Mouse (Mus musculus): ENCODE measurements at regions not wholly inside any gene's neighbourhood (a gene's known extent, or its start where the extent isn't known, plus 50 kb on each side); places are given as distances from the start of the nearest gene placed in this dataset.

DNA sequence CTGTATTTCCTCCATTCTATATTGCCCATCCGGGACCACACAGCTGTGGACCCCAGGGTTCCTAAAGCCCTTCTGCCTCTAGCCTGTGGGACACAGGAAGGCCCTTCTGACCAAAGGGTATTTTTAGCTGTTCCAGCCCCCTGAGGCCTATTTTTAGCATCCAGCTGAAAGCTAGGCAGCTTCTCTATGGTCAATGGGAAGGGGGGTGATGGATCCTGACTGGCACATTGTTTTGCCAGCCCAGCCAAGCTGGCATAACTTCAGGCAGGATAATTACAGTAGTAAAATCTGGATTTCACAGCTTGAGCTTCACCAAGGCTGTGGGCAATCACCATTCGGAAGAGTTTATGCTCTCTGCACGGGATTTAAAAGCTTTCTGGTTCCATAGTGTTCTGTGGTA lies 153.9 kb upstream of the Kcnd3 start:
- Histone ChIP-seq H3K36me3 (ENCODE audit: control insufficient read depth, insufficient read depth, low read length, poor library complexity, severe bottlenecking) (no peaks in the 10 kb centered on the region), H3K27me3 (ENCODE audit: control insufficient read depth, insufficient read depth, low read length, poor library complexity, severe bottlenecking) (no peaks in the 10 kb centered on the region)
- DNase-seq (ENCODE audit: low read depth, low spot score) = no peak

GRCm38 (mm10) chr3:105300693-105301548 lies 151.2 kb upstream of the Kcnd3 start:
- DNase-seq (ENCODE audit: low read depth, low spot score) = no peak
- no peaks in the 10 kb centered on the region for H3K27me3 ChIP-seq (ENCODE audit: control insufficient read depth, insufficient read depth, low read length, poor library complexity, severe bottlenecking)
- H3K36me3 ChIP-seq (ENCODE audit: control insufficient read depth, insufficient read depth, low read length, poor library complexity, severe bottlenecking) = no peaks in the 10 kb centered on the region

DNA sequence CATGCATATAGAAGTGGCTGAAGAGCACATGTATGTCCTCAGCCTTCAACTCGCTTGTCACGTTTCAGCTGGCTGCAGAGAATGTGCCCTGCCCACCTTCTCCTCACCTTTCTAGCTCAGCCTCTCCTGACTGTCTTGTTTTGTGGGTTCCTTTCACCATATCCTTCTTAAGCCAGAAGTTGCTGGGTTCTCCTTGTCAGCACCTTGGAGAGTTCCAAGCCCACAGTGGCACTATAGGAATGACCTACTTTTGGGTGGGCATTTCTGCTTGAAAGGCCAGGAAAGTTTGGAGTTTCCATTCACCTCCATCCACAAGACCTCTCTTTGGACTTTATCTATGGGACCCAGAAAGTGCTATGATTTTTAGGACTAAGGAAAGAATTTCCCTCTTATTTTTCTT lies 144.5 kb upstream of the Kcnd3 start:
- Histone ChIP-seq H3K36me3 (ENCODE audit: control insufficient read depth, insufficient read depth, low read length, poor library complexity, severe bottlenecking) (no peaks in the 10 kb centered on the region), H3K27me3 (ENCODE audit: control insufficient read depth, insufficient read depth, low read length, poor library complexity, severe bottlenecking) (no peaks in the 10 kb centered on the region)
- no peak for DNase-seq (ENCODE audit: low read depth, low spot score)

DNA sequence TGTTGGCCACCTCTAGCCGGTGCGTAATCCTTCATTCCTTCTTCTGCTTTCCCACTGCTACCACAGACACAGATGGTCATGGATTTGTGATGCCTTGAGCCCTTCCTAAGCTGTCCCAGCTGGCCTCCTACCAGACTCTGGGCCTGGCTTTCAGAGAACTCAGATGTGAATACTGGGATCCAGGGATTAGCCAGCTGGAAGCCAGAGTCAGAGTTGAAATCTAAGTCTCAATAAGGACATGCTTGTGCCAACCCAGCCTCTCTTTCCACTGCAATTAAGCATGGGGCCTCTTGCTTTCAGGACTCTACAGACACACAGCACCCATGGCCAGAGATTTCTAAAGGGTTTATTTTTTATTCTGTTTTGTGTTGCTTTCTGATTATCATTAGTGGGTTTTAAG lies 143.1 kb upstream of the Kcnd3 start:
- Histone ChIP-seq H3K27me3 (ENCODE audit: control insufficient read depth, insufficient read depth, low read length, poor library complexity, severe bottlenecking) (no peaks in the 10 kb centered on the region), H3K36me3 (ENCODE audit: control insufficient read depth, insufficient read depth, low read length, poor library complexity, severe bottlenecking) (no peaks in the 10 kb centered on the region)
- no peak for DNase-seq (ENCODE audit: low read depth, low spot score)

GRCm38 (mm10) chr3:105353268-105353667 lies 98.9 kb upstream of the Kcnd3 start:
- no peak for DNase-seq (ENCODE audit: low read depth, low spot score)
- no peaks in the 10 kb centered on the region; the same call in 1 of the 2 replicates for H3K27me3 ChIP-seq (ENCODE audit: control insufficient read depth, insufficient read depth, low read length, poor library complexity, severe bottlenecking)
- H3K36me3 ChIP-seq (ENCODE audit: control insufficient read depth, insufficient read depth, low read length, poor library complexity, severe bottlenecking) = no peaks in the 10 kb centered on the region

DNA sequence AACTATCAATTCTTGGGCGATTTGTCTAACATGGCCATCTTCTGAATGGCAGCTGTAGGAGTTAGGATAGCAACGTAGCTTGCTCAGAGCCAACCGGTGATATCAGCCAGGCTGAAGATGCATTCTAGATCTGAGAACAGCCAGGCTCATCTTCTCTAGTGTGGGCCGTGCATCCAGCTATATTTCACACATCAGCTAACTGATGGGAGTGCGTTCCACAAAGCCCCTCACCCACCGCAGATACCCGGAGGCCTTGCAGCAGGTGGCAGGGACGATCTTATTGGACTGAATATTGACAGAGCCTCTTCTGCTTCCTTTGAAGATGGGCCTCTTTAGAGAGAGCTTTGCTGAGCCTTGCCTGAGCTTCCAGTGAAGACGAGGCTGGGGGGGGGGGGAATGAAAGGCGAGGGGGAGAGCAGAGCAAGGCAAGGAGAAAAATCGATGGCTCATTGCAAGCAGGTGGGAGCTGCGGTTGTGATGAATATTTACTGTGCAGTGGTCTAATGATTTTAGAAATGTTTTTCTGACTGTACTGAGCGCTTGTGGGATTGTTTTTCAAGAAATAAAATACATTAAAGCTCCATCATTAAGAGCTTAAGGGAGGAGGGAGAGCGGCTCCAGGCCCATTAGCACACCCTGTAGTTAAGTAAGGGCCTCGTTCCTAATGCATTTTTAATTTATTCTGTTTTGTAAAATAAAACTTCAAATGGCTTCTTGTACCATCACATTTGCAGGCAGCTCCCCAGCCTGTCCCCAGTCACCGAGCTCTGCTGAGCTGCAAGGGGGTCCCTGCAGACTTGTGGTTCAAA lies 97.8 kb upstream of the Kcnd3 start:
- Histone ChIP-seq H3K27me3 (ENCODE audit: control insufficient read depth, insufficient read depth, low read length, poor library complexity, severe bottlenecking) (no peaks in the 10 kb centered on the region; the same call in 1 of the 2 replicates), H3K36me3 (ENCODE audit: control insufficient read depth, insufficient read depth, low read length, poor library complexity, severe bottlenecking) (no peaks in the 10 kb centered on the region)
- no peak for DNase-seq (ENCODE audit: low read depth, low spot score)

DNA sequence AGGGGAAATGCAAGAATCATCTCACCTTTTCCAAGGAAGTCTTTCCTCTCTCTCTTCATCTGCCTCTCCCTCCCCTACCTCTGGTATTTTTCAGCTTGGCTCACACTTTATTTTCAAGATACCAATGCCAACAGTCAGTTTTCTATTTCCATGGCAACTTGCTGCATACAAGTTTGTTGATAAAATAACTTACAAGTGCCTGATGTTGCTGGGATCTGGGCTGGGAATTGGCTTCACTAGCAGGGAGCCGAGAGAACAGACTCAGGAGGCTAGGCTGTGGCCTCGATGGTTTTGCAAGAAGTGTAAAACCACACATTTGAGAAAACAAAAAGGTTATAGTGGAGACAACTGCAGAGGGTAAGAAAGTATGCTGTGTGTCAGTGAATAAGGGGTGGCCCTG lies 94.6 kb upstream of the Kcnd3 start:
- DNase-seq (ENCODE audit: low read depth, low spot score) = no peak
- no peaks in the 10 kb centered on the region for H3K36me3 ChIP-seq (ENCODE audit: control insufficient read depth, insufficient read depth, low read length, poor library complexity, severe bottlenecking)
- no peaks in the 10 kb centered on the region; the same call in 1 of the 2 replicates for H3K27me3 ChIP-seq (ENCODE audit: control insufficient read depth, insufficient read depth, low read length, poor library complexity, severe bottlenecking)

DNA sequence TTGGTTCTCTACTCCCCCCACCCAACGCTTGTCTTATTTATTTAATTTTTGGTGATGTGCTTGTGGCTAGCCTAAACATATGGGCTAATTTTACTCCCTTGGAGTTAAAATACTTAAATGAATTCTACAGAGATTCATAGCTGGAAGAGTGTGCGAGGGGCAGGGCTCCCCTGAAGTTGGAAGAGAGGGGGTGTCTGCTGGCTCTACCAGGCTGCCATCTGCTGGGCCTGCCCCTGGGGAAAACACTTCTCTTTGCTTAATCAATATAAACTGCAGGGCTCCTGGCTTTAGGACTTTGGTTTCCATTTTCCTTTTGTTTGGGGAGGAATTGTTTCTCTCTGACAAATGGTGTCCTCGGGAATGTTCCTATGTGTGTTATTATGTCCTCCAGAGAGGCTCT lies 92.5 kb upstream of the Kcnd3 start:
- Histone ChIP-seq H3K27me3 (ENCODE audit: control insufficient read depth, insufficient read depth, low read length, poor library complexity, severe bottlenecking) (no peaks in the 10 kb centered on the region; the same call in 1 of the 2 replicates), H3K36me3 (ENCODE audit: control insufficient read depth, insufficient read depth, low read length, poor library complexity, severe bottlenecking) (no peaks in the 10 kb centered on the region)
- no peak for DNase-seq (ENCODE audit: low read depth, low spot score)

- H3K36me3 ChIP-seq (ENCODE audit: control insufficient read depth, insufficient read depth, low read length, poor library complexity, severe bottlenecking) = no peaks in the 10 kb centered on the region
- H3K27me3 ChIP-seq (ENCODE audit: control insufficient read depth, insufficient read depth, low read length, poor library complexity, severe bottlenecking) = no peaks in the 10 kb centered on the region
- DNase-seq (ENCODE audit: low read depth, low spot score) = no peak
These were observed 87.4 kb upstream of the Kcnd3 start for GRCm38 (mm10) chr3:105364685-105365084.

DNA sequence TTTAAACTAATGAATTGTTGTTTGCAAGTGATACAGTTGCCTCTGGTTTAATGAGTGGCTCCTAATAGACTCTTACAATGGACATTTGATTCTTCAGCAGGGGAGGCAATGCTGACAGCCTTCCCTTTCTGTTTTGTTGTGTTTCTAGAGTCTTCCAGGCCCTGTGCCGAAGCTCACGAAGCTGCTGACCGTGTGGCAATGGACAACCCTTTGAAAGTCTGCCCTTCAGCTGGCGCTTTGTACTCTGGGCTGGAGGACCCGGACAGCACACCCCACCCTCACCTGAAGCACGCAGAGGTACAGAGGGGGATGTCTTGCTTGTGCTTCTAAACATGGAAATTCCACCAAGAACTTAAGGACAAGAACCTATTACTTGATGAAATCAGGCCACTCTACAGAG lies 85.3 kb upstream of the Kcnd3 start:
- DNase-seq (ENCODE audit: low read depth, low spot score) = no peak
- no peaks in the 10 kb centered on the region for H3K36me3 ChIP-seq (ENCODE audit: control insufficient read depth, insufficient read depth, low read length, poor library complexity, severe bottlenecking)
- no peaks in the 10 kb centered on the region for H3K27me3 ChIP-seq (ENCODE audit: control insufficient read depth, insufficient read depth, low read length, poor library complexity, severe bottlenecking)

DNA sequence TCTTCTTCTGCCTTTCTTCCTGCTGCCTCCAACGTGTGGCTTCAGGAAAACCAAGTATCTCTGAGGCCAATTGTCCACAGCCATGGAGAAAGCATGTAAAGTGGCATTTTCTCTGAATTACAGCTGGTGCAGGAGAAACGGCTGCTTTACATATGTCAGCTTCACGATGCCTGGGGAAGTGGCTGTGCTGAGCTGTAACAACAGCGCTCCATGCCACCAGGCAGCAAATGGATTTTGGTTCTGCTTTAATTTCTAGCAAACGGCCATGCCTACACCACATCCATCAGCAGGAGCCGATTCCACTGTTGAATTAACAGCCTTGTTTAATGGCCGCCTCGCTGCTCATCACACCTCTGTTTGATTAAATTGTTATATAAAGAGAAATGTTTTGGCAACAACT lies 84.2 kb upstream of the Kcnd3 start:
- DNase-seq (ENCODE audit: low read depth, low spot score) = no peak
- no peaks in the 10 kb centered on the region for H3K36me3 ChIP-seq (ENCODE audit: control insufficient read depth, insufficient read depth, low read length, poor library complexity, severe bottlenecking)
- H3K27me3 ChIP-seq (ENCODE audit: control insufficient read depth, insufficient read depth, low read length, poor library complexity, severe bottlenecking) = no peaks in the 10 kb centered on the region

- Histone ChIP-seq H3K36me3 (ENCODE audit: control insufficient read depth, insufficient read depth, low read length, poor library complexity, severe bottlenecking) (no peaks in the 10 kb centered on the region), H3K27me3 (ENCODE audit: control insufficient read depth, insufficient read depth, low read length, poor library complexity, severe bottlenecking) (no peaks in the 10 kb centered on the region)
- no peak for DNase-seq (ENCODE audit: low read depth, low spot score)
These were observed 79.7 kb upstream of the Kcnd3 start for GRCm38 (mm10) chr3:105372371-105372828.

- no peaks in the 10 kb centered on the region for H3K27me3 ChIP-seq (ENCODE audit: control insufficient read depth, insufficient read depth, low read length, poor library complexity, severe bottlenecking)
- DNase-seq (ENCODE audit: low read depth, low spot score) = no peak
- H3K36me3 ChIP-seq (ENCODE audit: control insufficient read depth, insufficient read depth, low read length, poor library complexity, severe bottlenecking) = no peaks in the 10 kb centered on the region
These were observed 77.8 kb upstream of the Kcnd3 start for GRCm38 (mm10) chr3:105374306-105374705.

- Histone ChIP-seq H3K36me3 (ENCODE audit: control insufficient read depth, insufficient read depth, low read length, poor library complexity, severe bottlenecking) (no peaks in the 10 kb centered on the region), H3K27me3 (ENCODE audit: control insufficient read depth, insufficient read depth, low read length, poor library complexity, severe bottlenecking) (no peaks in the 10 kb centered on the region)
- no peak for DNase-seq (ENCODE audit: low read depth, low spot score)
These were observed 77.3 kb upstream of the Kcnd3 start for GRCm38 (mm10) chr3:105374836-105375235.

DNA sequence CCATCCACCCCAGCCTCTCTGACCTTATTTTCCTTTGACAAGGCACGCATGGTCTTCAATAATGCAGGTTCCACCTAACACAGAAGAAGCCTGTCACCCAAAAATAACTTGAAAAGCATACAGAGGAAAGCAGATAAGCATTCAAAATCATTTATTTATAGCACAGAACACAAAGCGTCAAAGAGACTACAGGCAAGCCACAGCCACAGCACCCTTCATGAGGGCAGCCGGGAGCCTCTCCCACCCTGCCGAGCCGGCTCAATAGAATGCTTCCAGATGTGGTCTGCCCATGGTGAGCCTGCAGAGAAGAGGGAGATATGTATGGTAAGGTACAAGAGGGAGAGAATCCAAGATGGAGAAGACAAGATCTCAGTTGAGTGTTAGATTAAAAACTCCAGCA lies 76.7 kb upstream of the Kcnd3 start:
- no peak for DNase-seq (ENCODE audit: low read depth, low spot score)
- no peaks in the 10 kb centered on the region for H3K36me3 ChIP-seq (ENCODE audit: control insufficient read depth, insufficient read depth, low read length, poor library complexity, severe bottlenecking)
- H3K27me3 ChIP-seq (ENCODE audit: control insufficient read depth, insufficient read depth, low read length, poor library complexity, severe bottlenecking) = no peaks in the 10 kb centered on the region

Data from splenic B cell, adult 2 months (primary cell).